9 mouse cellular contexts compared by ENCODE assay signal in the genomic region with DNA sequence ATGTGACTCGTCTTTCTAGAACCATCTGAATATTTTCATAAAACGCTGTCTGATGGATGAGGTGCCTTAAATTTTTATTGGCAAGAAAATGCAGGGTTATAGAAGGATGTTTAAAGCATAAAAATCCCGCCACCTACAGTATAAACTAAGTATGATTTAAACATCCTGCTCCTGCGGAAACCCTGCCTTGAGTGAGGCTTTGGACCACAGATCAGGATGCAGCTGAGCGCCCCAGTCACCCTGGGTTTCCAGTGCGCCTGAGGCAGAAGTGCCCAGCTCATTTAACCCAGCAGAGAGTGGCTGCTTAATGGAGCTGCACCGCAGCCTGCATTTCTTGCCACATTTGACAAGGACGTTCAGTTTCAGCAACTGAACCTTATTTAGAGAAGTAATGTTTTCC.
DNase-seq lines count a peak whose midpoint lies in the region; ATAC-seq and TF ChIP-seq lines count a peak whose summit lies in the region.
"Had no signal": no experiment of that assay in that cellular context is flagged by ENCODE, and none has a peak within 500 bp of the region (broad histone marks: within the 10 kb centered on the region; RNA-seq: fewer than 3 reads in every experiment).

No protein-coding gene starts in this region.

- 25% methylated on average over 8 of the region's 8 CpGs for WGBS in lung, embryonic 14.5 days
- WGBS in lung, adult 2 months = 33% methylated on average over 8 of the region's 8 CpGs
- WGBS in embryonic facial prominence, embryonic 14.5 days = 35% methylated on average over 8 of the region's 8 CpGs
- 19% methylated on average over 8 of the region's 8 CpGs for whole genome bisulfite sequencing in kidney, embryonic 16.5 days

- no peak overlapping the region for H3K27ac ChIP-seq in lung, embryonic 14.5 days (ENCODE audit: low read depth)
- H3K27ac ChIP-seq in embryonic facial prominence, embryonic 14.5 days (replicated peaks; ENCODE audit: low read depth, low read length) = no peak overlapping the region
- H3K27ac ChIP-seq in kidney, embryonic 16.5 days (ENCODE audit: low read length) = no peak overlapping the region
- H3K27ac ChIP-seq: limb, embryonic 12.5 days had no signal

- H3K4me3 ChIP-seq in lung, embryonic 14.5 days (ENCODE audit: low read depth, low read length) = no peak overlapping the region
- no peak overlapping the region for H3K4me3 ChIP-seq in lung, adult 2 months (replicated peaks; ENCODE audit: extremely low read depth, low read depth, low read length)
- H3K4me3 ChIP-seq in embryonic facial prominence, embryonic 14.5 days (ENCODE audit: low read depth, low read length) = no peak overlapping the region
- H3K4me3 ChIP-seq in kidney, embryonic 16.5 days (ENCODE audit: low read length) = no peak overlapping the region
- H3K4me3 ChIP-seq: limb, embryonic 12.5 days had no signal

- no peaks in the 10 kb centered on the region for H3K27me3 ChIP-seq in lung, embryonic 14.5 days (ENCODE audit: insufficient read depth, low read length)
- no peaks in the 10 kb centered on the region for H3K27me3 ChIP-seq in embryonic facial prominence, embryonic 14.5 days (replicated peaks; ENCODE audit: control insufficient read depth, insufficient read depth, low read length)
- H3K27me3 ChIP-seq in kidney, embryonic 16.5 days (ENCODE audit: insufficient read depth, low read length) = no peaks in the 10 kb centered on the region
- H3K27me3 ChIP-seq: limb, embryonic 12.5 days had no signal

- H3K4me2 ChIP-seq in lung, embryonic 14.5 days = peak overlapping the region; percentile 31; the same call in 1 of the 2 replicates
- 0 out of 2 replicates have a peak overlapping the region, but pooled peaks have one; percentile 18 for H3K4me2 ChIP-seq in embryonic facial prominence, embryonic 14.5 days (ENCODE audit: low read depth, low read length)
- H3K4me2 ChIP-seq in kidney, embryonic 16.5 days (replicated peaks; ENCODE audit: low read depth, low read length) = no peak overlapping the region
- H3K4me2 ChIP-seq: limb, embryonic 12.5 days had no signal

- peak; percentile 89 for DNase-seq in lung, embryonic 14.5 days
- no peak for DNase-seq in lung, adult 2 months
- peak; percentile 39 for DNase-seq in embryonic facial prominence, embryonic 14.5 days (ENCODE audit: low spot score)
- DNase-seq in lung, postnatal 4 days = peak; percentile 17 to 60
- no peak for DNase-seq in thymus, postnatal 4 days
- DNase-seq in c-Kit-positive CD71-positive TER-119-positive erythroid progenitor cells, embryonic 14.5 days (ENCODE audit: low spot score) = no peak
- DNase-seq: thymus, adult 2 months had no signal

- ATAC-seq in lung, embryonic 14.5 days (ENCODE audit: insufficient read depth) = peak; percentile 93
- ATAC-seq in embryonic facial prominence, embryonic 14.5 days (ENCODE audit: low read depth) = no peak
- ATAC-seq in kidney, embryonic 16.5 days (ENCODE audit: low FRiP score, low TSS enrichment) = peak; percentile 90; the same call in 1 of the 2 replicates

- H3K9me3 ChIP-seq in lung, embryonic 14.5 days (ENCODE audit: low read depth, low read length) = no peaks in the 10 kb centered on the region
- H3K9me3 ChIP-seq in embryonic facial prominence, embryonic 14.5 days (ENCODE audit: control insufficient read depth, low read length) = no peaks in the 10 kb centered on the region
- no peaks in the 10 kb centered on the region for H3K9me3 ChIP-seq in kidney, embryonic 16.5 days (ENCODE audit: low read length)
- H3K9me3 ChIP-seq: limb, embryonic 12.5 days had no signal

- no peaks in the 10 kb centered on the region for H3K36me3 ChIP-seq in lung, embryonic 14.5 days (ENCODE audit: insufficient read depth)
- no peaks in the 10 kb centered on the region for H3K36me3 ChIP-seq in embryonic facial prominence, embryonic 14.5 days (ENCODE audit: control insufficient read depth, insufficient read depth, low read length)
- H3K36me3 ChIP-seq in kidney, embryonic 16.5 days (ENCODE audit: insufficient read depth, low read length) = no peaks in the 10 kb centered on the region
- H3K36me3 ChIP-seq: limb, embryonic 12.5 days had no signal

- H3K4me1 ChIP-seq in lung, embryonic 14.5 days (ENCODE audit: insufficient read depth) = no peaks in the 10 kb centered on the region
- H3K4me1 ChIP-seq in lung, adult 2 months (ENCODE audit: control insufficient read depth, insufficient read depth, low read length) = no peaks in the 10 kb centered on the region
- no peaks in the 10 kb centered on the region for H3K4me1 ChIP-seq in embryonic facial prominence, embryonic 14.5 days (ENCODE audit: control insufficient read depth, insufficient read depth, low read length)
- no peaks in the 10 kb centered on the region for H3K4me1 ChIP-seq in kidney, embryonic 16.5 days (ENCODE audit: insufficient read depth, low read length)
- H3K4me1 ChIP-seq: limb, embryonic 12.5 days had no signal

- TF ChIP-seq CTCF in lung, embryonic 14.5 days (IDR thresholded peaks at IDR 0.05; ENCODE audit: low read depth) = peak; percentile 35
- TF ChIP-seq CTCF in lung, adult 2 months (IDR thresholded peaks at IDR 0.05; ENCODE audit: insufficient read depth, low read length) = no peak

- H3K9ac ChIP-seq in lung, embryonic 14.5 days = no peak overlapping the region
- no peak overlapping the region; the same call in 1 of the 2 replicates for H3K9ac ChIP-seq in embryonic facial prominence, embryonic 14.5 days (ENCODE audit: low read depth, low read length)
- H3K9ac ChIP-seq in kidney, embryonic 16.5 days (replicated peaks; ENCODE audit: low read length) = no peak overlapping the region
- H3K9ac ChIP-seq: limb, embryonic 12.5 days had no signal

- TF ChIP-seq POLR2A in lung, adult 2 months (IDR thresholded peaks at IDR 0.05; ENCODE audit: borderline replicate concordance, extremely low read depth, low read depth, low read length) = no peak

Comparison
In these comparisons a context has a peak if more than half of its experiments do, and no peak if none do; other contexts are left out.
1. DNase-seq: peak in lung, embryonic 14.5 days (single experiment), embryonic facial prominence, embryonic 14.5 days (single experiment) and lung, postnatal 4 days (2 of 2); none in lung, adult 2 months (single experiment), thymus, postnatal 4 days (single experiment) and c-Kit-positive CD71-positive TER-119-positive erythroid progenitor cells, embryonic 14.5 days (single experiment).